Mouse (Mus musculus) intestine, postnatal 0 days (tissue): ENCODE data around the gene Magea1. TPM values are rescaled to one million over a fixed set of nuclear protein-coding genes. Genes with fewer than 3 reads are reported as not detected.
"Not testable (repeated sequence)": the region's sequence is repeated elsewhere in the genome, so short reads cannot be mapped to it uniquely, and the experiment has no call there.

ENCODE experiments used
- ATAC-seq: fragments of 200-750 bp; cut with Nextera tagmentation; 2 replicates; pipeline ENCODE4 v1.8.0; 2017; ENCODE audit warnings: mild to moderate bottlenecking, moderate TSS enrichment, moderate library complexity
- H3K27ac ChIP-seq: fragments of 300-500 bp; sonication (generic); 2 replicates; pipeline ENCODE4 v1.5.1; 2014; ENCODE audit warnings: mild to moderate bottlenecking, low read depth, low read length, moderate library complexity
- H3K27me3 ChIP-seq: fragments of 300-500 bp; sonication (generic); replicated peaks from 2 replicates; pipeline ENCODE4 v1.6.1; 2014; ENCODE audit warnings: low read length, mixed read lengths; ENCODE audit not compliant: control insufficient read depth, insufficient read depth
- H3K36me3 ChIP-seq: fragments of 300-500 bp; sonication (generic); 2 replicates; pipeline ENCODE4 v1.6.1; 2014; ENCODE audit warnings: mild to moderate bottlenecking, moderate library complexity; ENCODE audit not compliant: control insufficient read depth, insufficient read depth
- H3K4me1 ChIP-seq: fragments of 300-500 bp; sonication (generic); replicated peaks from 2 replicates; pipeline ENCODE4 v1.6.1; 2014; ENCODE audit warnings: antibody characterized with exemption, low read length, mixed read lengths; ENCODE audit not compliant: control insufficient read depth, insufficient read depth
- H3K4me2 ChIP-seq: fragments of 300-500 bp; sonication (generic); replicated peaks from 2 replicates; pipeline ENCODE4 v1.6.1; 2014; ENCODE audit warnings: low read depth, mild to moderate bottlenecking, moderate library complexity
- H3K4me3 ChIP-seq: fragments of 300-500 bp; sonication (generic); 2 replicates; pipeline ENCODE4 v1.5.1; 2014; ENCODE audit warnings: low read depth, low read length
- H3K9ac ChIP-seq: fragments of 300-500 bp; sonication (generic); 2 replicates; pipeline ENCODE4 v1.6.1; 2014; ENCODE audit warnings: mild to moderate bottlenecking, low read depth, low read length
- H3K9me3 ChIP-seq: fragments of 300-500 bp; sonication (generic); 2 replicates; pipeline ENCODE4 v1.6.1; 2016; ENCODE audit warnings: mixed run types; ENCODE audit not compliant: control insufficient read depth
- CTCF ChIP-seq: sonication (generic); IDR thresholded peaks from 2 replicates; pipeline ENCODE4 v1.5.1; 2016; ENCODE audit warnings: low read depth, mild to moderate bottlenecking, control low read depth, antibody characterized with exemption, moderate library complexity
- WGBS: fragments of 180-500 bp; shearing (Covaris S2); extraction: QIAGEN DNeasy Blood & Tissue Kit; methylation state at CpG from one replicate; pipeline ENCODE4 v1.1.7; 2014; 5-methylcytosine and 5-hydroxymethylcytosine counted together
- polyA plus RNA-seq: library from polyadenylated mRNA; unstranded; fragments of >200 nt; fragmentation: Nextera tagmentation; extraction: Ambion mirVana; gene quantifications from 2 replicates; pipeline ENCODE4 v1.2.1, GENCODE M21; 2015

Magea1 gene
- not detected in 2 replicates for polyA plus RNA-seq

GRCm38 (mm10) chrX:155089693-155090092 is at the start of gene Magea1:
TSS of gene Magea1 (minus strand) at chrX:155089793.
- not testable (repeated sequence) for H3K9ac ChIP-seq, H3K9me3 ChIP-seq, H3K4me1 ChIP-seq, H3K4me3 ChIP-seq, H3K36me3 ChIP-seq, H3K27me3 ChIP-seq, ATAC-seq, H3K27ac ChIP-seq, H3K4me2 ChIP-seq
- WGBS = 83% methylated on average over 1 of the region's 2 CpGs

GRCm38 (mm10) chrX:155128312-155128711 is 38.7 kb upstream of the Magea1 start, which contains the start of gene Cldn34b2:
TSS of gene Cldn34b2 (minus strand) at chrX:155128412.
- H3K9me3 ChIP-seq, H3K27ac ChIP-seq, H3K9ac ChIP-seq, H3K4me3 ChIP-seq, H3K27me3 ChIP-seq, H3K4me1 ChIP-seq, H3K36me3 ChIP-seq, H3K4me2 ChIP-seq, ATAC-seq: not testable (repeated sequence)
- 84% methylated on average over 3 of the region's 3 CpGs for WGBS

GRCm38 (mm10) chrX:155098024-155098423 is 8.4 kb upstream of the Magea1 start:
- Histone ChIP-seq H3K27me3 (no peaks in the 10 kb centered on the region), H3K27ac (no peak overlapping the region), H3K9ac (no peak overlapping the region), H3K9me3 (no peaks in the 10 kb centered on the region), H3K4me2 (no peak overlapping the region), H3K36me3 (no peaks in the 10 kb centered on the region), H3K4me1 (no peaks in the 10 kb centered on the region), H3K4me3 (no peak overlapping the region)
- peak; percentile 65 for TF ChIP-seq CTCF
- no peak for ATAC-seq

- 73% methylated on average over 3 of the region's 4 CpGs for WGBS
- H3K27me3 ChIP-seq, H3K27ac ChIP-seq, H3K9ac ChIP-seq, ATAC-seq, H3K4me3 ChIP-seq, H3K9me3 ChIP-seq, H3K4me2 ChIP-seq, H3K36me3 ChIP-seq, H3K4me1 ChIP-seq: not testable (repeated sequence)
Observed at GRCm38 (mm10) chrX:155093566-155093965, 4.0 kb upstream of the Magea1 start, which contains the start of gene Magea2. TSS of gene Magea2 (minus strand) at chrX:155093666.

GRCm38 (mm10) chrX:155063045-155063444 is 26.5 kb downstream of the Magea1 start, which contains the start of gene Magea5:
TSS of gene Magea5 (minus strand) at chrX:155063145.
- not testable (repeated sequence) for H3K9me3 ChIP-seq

More at GRCm38 (mm10) chrX:155063045-155063444, 26.5 kb downstream of the Magea1 start, which contains the start of gene Magea5:
- ATAC-seq, H3K27me3 ChIP-seq, H3K4me2 ChIP-seq, H3K36me3 ChIP-seq, H3K9ac ChIP-seq, H3K4me1 ChIP-seq, H3K4me3 ChIP-seq, H3K27ac ChIP-seq: not testable (repeated sequence)
- WGBS = 87% methylated on average over 12 of the region's 16 CpGs

Other genes starting within 250 kb of the Magea1 start
- gene Cldn34b1, start 199.5 kb downstream of the Magea1 start, polyA plus RNA-seq = not detected in 2 replicates
- not detected in 2 replicates for gene Magea6, start 153.8 kb downstream of the Magea1 start, polyA plus RNA-seq
- not detected in 2 replicates for gene Magea3, start 140.3 kb downstream of the Magea1 start, polyA plus RNA-seq
- gene Magea8, start 93.9 kb downstream of the Magea1 start, polyA plus RNA-seq = not detected in 2 replicates
- not detected in 2 replicates for gene Magea5, start 26.6 kb downstream of the Magea1 start, polyA plus RNA-seq
- gene Magea2, start 3.9 kb upstream of the Magea1 start, polyA plus RNA-seq = not detected in 2 replicates
- gene Cldn34b2, start 38.6 kb upstream of the Magea1 start, polyA plus RNA-seq = not detected in 2 replicates
- gene Sat1, start 126.7 kb upstream of the Magea1 start, polyA plus RNA-seq = 790 and 828 TPM in 2 replicates
- gene Acot9, start 172.7 kb upstream of the Magea1 start, polyA plus RNA-seq = 26.2 and 26.3 TPM in 2 replicates